Mouse (Mus musculus) bone marrow, adult 2 months (tissue): ENCODE results near the gene Snx14. TPM values are rescaled to one million over a fixed set of nuclear protein-coding genes. Genes with fewer than 3 reads are reported as not detected.
"Not testable (repeated sequence)": the region's sequence is repeated elsewhere in the genome, so short reads cannot be mapped to it uniquely, and the experiment has no call there.

Experiments used
- H3K27ac ChIP-seq: fragments of 200-500 bp; 2 replicates; pipeline ENCODE4 v1.5.1; 2012; ENCODE audit warnings: low read depth, mild to moderate bottlenecking, control low read depth, inconsistent platforms, low read length; ENCODE audit not compliant: control insufficient read depth, poor library complexity, insufficient read depth
- H3K4me1 ChIP-seq: fragments of 200-500 bp; 2 replicates; pipeline ENCODE4 v1.6.1; 2011; ENCODE audit warnings: low read length; ENCODE audit not compliant: control insufficient read depth, insufficient read depth
- H3K4me3 ChIP-seq: fragments of 200-500 bp; replicated peaks from 2 replicates; pipeline ENCODE3; 2011; ENCODE audit warnings: mild to moderate bottlenecking, low read depth, low read length, control low read depth; ENCODE audit not compliant: control insufficient read depth
- CTCF ChIP-seq: fragments of 200-500 bp; IDR thresholded peaks from 2 replicates; pipeline ENCODE4 v1.5.1; 2011; ENCODE audit warnings: low read length, control low read depth; ENCODE audit not compliant: control insufficient read depth, insufficient read depth
- POLR2A ChIP-seq: fragments of 200-500 bp; IDR thresholded peaks from 2 replicates; pipeline ENCODE4 v1.6.1; 2011; ENCODE audit warnings: low read depth, mild to moderate bottlenecking, control low read depth, low read length, borderline replicate concordance; ENCODE audit not compliant: control insufficient read depth
- WGBS: fragments of 180-500 bp; shearing (Covaris S2); methylation state at CpG from one replicate; pipeline ENCODE4 v1.1.7; 2018; 5-methylcytosine and 5-hydroxymethylcytosine counted together
- polyA plus RNA-seq: library from polyadenylated mRNA; stranded (reverse); fragments of >200 nt; gene quantifications from 2 replicates; pipeline ENCODE4 v1.2.4, GENCODE M21; 2011; ENCODE audit warnings: low replicate concordance; ENCODE audit not compliant: missing spikeins, insufficient read depth, insufficient read length

The Snx14 gene
- polyA plus RNA-seq = 2.5 and 8.9 TPM in 2 replicates

DNA sequence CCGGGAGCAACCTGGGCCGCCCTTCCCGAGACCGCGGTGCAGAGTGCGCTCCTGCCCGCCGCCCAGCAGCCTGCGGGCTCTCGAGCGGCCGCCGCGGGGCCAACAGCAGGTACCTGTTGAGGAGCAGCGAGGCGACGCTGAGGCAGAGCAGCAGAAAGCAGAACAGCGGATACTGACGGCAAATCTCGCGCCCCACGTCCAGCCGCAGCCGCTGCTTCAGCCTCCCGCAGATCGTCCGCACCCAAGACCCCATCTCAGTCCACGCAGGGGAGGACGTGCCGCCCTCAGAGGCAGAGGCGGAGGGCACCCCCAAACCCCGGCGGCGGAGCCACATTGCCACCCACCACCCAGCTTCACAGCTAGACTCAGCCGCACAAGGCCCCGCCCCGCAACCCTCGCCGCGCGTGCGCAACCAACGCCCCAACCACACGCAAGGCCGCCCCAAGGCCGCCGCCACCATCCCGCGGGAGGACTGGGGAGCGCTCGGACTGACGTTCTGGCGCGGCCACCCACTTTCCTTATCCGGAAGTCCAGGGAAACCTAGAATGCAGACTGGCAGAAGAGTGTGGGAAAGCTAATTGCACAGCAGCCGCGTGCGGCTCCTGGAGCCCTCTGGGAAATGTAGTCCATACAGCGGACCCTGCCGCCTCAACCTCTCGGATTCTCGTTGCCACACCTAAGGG lies at the start of gene Snx14:
TSS of gene Snx14 (minus strand) at position 404 of the 683 bp plus-strand sequence.
- WGBS = under 1% methylated on average over 62 of the region's 62 CpGs
- TF ChIP-seq CTCF (no peak; the same call in 1 of the 2 replicates), POLR2A (peak; percentile 50; the same call in 1 of the 2 replicates)
- peak within 1 kb of the TSS; percentile 59 for H3K27ac ChIP-seq
- peak within 1 kb of the TSS; percentile 81 for H3K4me3 ChIP-seq
- H3K4me1 ChIP-seq = no peaks in the 10 kb centered on the region; the same call in 1 of the 2 replicates

DNA sequence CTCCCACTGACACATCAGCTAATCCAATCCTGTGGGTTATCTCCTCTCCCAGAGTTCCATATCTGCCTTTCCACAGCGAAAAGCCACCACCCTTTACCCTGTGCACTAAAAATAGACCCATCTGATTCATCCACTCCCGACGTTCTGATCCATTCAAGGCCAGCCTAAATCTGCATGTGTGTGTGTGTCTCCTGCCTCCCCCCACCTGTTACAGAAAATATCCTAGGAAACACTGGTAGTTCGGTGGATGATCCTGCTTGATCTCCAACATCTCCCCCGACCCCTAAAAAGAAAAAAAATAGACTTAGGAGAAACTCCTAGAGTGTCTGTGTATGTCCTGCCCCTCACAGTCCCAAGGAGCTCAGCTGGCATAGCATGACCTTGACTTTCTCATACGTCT lies 45.8 kb upstream of the Snx14 start:
- H3K4me3 ChIP-seq = no peak overlapping the region
- WGBS = 69% methylated on average over 6 of the region's 6 CpGs
- no peak overlapping the region for H3K27ac ChIP-seq

DNA sequence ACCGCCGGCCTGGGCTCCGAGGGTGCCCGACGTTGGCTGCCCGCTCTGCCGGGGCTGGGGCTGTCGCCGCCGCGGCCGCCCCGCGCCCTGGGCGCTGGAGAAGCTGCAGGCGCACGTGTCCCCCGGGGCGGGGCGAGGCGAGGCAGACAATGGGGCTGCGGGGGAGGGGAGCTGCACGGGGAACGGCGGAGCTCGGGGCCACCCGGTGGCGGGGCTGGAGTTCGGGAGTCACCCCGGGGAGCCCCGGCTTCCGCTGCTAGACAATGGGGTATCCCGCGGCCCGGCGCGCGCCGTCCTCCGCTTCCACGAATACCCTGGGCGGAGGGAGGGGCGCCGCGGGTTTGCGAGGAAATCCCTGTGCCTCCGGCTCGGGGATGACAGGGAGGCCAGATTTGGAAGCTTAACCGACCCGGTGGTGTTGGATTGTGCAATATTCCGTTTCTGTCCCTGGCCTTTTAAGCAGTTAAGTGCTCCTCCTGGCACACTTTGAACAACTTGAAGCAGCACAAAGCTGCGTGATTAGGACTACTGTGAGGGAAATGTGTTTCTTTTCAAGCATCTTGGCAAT lies 44.2 kb upstream of the Snx14 start:
- H3K27ac ChIP-seq = peak overlapping the region; percentile 69

More for the DNA sequence above, 45.8 kb upstream of the Snx14 start:
- TF ChIP-seq POLR2A (no peak), CTCF (no peak)
- no peaks in the 10 kb centered on the region for H3K4me1 ChIP-seq

DNA sequence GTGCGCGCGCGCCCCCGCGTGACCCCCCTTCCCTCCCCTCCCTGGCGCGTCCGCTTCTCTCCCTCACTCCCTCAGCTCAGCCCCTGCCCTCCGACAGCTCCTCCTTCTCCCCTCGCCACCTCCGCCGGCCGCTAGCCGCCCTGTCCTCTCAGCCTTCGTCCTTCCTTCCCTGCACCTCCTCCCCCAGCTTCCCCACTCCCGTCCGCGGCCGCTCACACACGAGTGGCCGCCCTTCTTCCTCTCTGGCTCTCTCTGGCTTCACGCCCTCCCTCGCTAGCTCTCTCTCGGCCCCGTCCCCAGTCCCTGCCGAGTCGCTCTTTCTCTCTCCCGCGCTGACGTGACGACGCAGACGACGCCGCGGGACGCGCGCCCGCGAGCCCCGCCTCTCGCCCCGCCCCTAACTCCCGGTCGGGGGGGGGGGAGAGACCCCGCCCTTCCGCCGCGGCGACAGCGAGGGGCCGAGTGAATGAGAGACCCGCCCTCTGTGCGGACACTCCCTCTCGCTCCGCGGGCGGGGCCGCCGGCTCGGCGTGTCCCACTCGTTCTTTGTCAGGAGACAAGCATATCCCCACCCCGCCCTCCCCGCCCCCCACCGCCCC lies 43.6 kb upstream of the Snx14 start, which contains the start of gene Syncrip:
TSS of gene Syncrip (minus strand) at position 345 of the 599 bp plus-strand sequence.
- TF ChIP-seq POLR2A = 0 out of 2 replicates have a peak, but pooled peaks have one; percentile 71
- peak within 1 kb of the TSS; percentile 100 for H3K27ac ChIP-seq
- H3K4me1 ChIP-seq = not testable (repeated sequence)
- peak within 1 kb of the TSS; percentile 94 for H3K4me3 ChIP-seq
- under 1% methylated on average over 57 of the region's 68 CpGs for WGBS

More for the DNA sequence above, 44.2 kb upstream of the Snx14 start:
- Histone ChIP-seq H3K4me3 (peak overlapping the region; percentile 67), H3K4me1 (no peaks in the 10 kb centered on the region)
- no peak for TF ChIP-seq POLR2A
- under 1% methylated on average over 51 of the region's 52 CpGs for WGBS

DNA sequence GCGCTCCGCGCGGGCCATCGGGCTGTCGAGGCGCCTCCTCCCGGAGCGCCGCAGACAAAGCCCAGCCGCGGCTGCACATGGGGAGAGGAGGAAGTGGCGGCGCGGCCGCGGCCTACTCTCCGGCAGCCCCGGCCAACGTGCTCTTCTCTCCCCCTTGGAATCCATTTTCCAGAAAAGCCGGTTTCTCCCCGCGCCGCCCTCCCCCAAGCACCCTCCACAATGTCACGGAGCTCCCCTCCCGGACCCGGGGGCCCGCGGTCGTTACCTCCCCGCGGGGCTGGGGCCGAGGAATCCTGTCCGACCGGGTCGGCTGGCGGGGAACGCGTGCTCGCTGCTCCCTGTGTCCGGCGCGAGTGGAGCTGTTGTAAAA lies 43.0 kb upstream of the Snx14 start:
- under 1% methylated on average over 43 of the region's 43 CpGs for WGBS

DNA sequence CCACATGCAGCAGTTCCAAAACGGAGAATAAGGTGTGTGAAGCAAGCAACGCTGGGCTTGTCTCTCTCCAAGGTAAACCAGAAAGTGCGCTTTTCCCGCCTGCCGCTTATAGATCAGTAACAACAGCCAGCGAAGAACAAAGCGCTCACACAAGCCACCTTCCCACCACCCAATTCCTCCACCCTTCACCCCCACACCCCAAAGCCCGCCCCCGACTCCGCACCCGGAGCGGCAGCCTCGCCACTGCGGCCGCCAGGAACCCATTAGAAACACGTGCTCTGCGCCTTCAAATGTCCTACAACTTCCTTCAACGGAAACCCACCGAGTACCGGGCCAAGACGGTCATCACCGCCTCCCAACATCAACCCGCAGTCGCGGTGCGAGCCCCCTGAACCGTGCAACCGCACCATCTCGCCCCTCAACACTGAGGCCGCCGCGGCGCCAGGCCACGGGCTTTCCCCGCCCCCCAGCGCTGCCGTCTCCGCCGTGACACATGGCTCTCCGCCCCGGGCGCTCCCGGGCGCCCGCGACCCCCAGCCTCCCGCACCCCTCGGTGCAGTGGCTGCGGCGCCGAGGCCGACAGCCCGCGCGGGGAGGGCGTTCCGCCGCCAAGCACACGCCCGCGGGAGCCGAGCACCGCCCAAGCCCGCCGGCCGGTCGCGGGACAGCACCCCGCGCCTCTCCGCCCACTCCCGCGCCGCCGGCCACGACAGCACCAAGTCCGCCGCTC lies 42.5 kb upstream of the Snx14 start:
- under 1% methylated on average over 76 of the region's 78 CpGs for WGBS
- TF ChIP-seq POLR2A (no peak), CTCF (no peak)
- H3K4me1 ChIP-seq = no peaks in the 10 kb centered on the region
- H3K27ac ChIP-seq = peak overlapping the region; percentile 86
- peak overlapping the region; percentile 94 for H3K4me3 ChIP-seq

More for the DNA sequence above, 43.0 kb upstream of the Snx14 start:
- TF ChIP-seq POLR2A (no peak), CTCF (no peak)
- Histone ChIP-seq H3K4me3 (peak overlapping the region; percentile 94), H3K4me1 (no peaks in the 10 kb centered on the region), H3K27ac (peak overlapping the region; percentile 86)

DNA sequence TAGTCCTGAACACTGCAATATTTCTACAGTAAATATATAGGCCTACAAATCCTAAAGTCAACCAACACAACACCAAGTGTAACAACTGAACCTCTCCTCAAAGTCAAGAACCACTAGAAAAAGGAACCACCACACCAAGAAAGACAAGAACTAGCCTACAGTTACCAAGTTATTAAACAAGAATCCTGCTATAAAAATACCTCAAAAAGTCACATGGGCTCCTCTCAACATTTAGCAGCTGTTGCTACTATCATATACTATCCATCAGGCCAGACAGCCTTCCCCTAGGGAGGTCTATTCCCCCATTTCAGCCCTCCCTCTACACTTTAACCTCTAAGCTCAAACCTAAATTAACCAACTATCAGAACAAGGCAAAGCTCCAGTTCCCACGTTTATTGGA lies 41.4 kb upstream of the Snx14 start:
- Histone ChIP-seq H3K27ac (no peak overlapping the region), H3K4me3 (peak overlapping the region; percentile 22), H3K4me1 (no peaks in the 10 kb centered on the region)
- no peak for TF ChIP-seq POLR2A
- no peak for TF ChIP-seq CTCF
- WGBS = 2% methylated on average over 1 of the region's 1 CpGs

DNA sequence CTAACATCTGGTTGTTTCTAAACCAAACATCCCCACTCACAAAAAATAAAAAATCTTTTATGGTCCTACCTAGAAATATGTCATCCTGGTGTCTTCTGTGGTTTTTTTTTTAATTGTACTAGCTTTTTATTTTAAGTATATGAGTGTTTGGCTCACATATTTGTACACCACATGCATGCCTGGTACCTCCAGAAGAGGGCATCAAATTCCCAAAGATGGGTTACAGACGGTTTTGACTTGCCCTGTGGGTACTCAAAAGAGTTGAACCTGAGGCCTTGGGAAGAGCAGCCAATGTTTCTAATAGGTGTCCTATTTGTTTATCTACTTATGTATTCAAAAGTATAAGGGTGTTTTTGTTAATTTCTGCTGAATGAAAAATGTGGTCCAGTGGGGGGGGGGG lies 37.4 kb upstream of the Snx14 start:
- Histone ChIP-seq H3K4me1 (no peaks in the 10 kb centered on the region), H3K27ac (no peak overlapping the region), H3K4me3 (no peak overlapping the region)
- TF ChIP-seq POLR2A = no peak
- TF ChIP-seq CTCF = no peak
- WGBS = 44% methylated on average over 1 of the region's 1 CpGs

DNA sequence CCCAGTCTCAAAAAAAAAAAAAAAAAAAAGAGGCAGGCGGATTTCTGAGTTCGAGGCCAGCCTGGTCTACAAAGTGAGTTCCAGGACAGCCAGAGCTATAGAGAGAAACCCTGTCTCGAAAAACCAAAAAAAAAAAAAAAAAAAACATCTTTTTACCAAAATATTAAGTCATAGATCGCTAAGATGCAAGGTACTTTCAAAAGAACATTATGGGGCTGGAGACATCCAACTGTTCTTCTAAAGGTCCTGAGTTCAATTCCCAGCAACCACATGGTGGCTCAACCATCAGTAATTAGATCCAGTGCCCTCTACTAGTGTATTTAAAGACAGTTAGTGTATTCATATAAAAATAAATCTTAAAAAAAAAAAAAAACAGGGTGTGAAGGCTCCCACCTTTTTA lies 22.3 kb upstream of the Snx14 start:
- not testable (repeated sequence) for H3K27ac ChIP-seq, H3K4me3 ChIP-seq, H3K4me1 ChIP-seq
- WGBS = 77% methylated on average over 3 of the region's 4 CpGs
